Mouse (Mus musculus) bone marrow macrophage, adult 2 months (primary cell): ENCODE measurements at regions not wholly inside any gene's neighbourhood (a gene's known extent, or its start where the extent isn't known, plus 50 kb on each side); places are given as distances from the start of the nearest gene placed in this dataset.

ENCODE experiments used
- H3K27ac ChIP-seq: 2 replicates; pipeline ENCODE4 v1.5.1; 2012; ENCODE audit warnings: low read depth, low read length; ENCODE audit not compliant: insufficient read depth
- H3K4me1 ChIP-seq: 2 replicates; pipeline ENCODE4 v1.6.1; 2012; ENCODE audit warnings: low read length; ENCODE audit not compliant: control insufficient read depth, insufficient read depth
- H3K4me3 ChIP-seq: 2 replicates; pipeline ENCODE4 v1.5.1; 2012; ENCODE audit warnings: mild to moderate bottlenecking, low read length, moderate library complexity; ENCODE audit not compliant: insufficient read depth
- CTCF ChIP-seq: IDR thresholded peaks from 2 replicates; pipeline ENCODE4 v1.5.1; 2012; ENCODE audit warnings: low read depth, mild to moderate bottlenecking, low read length, moderate library complexity
- POLR2A ChIP-seq: IDR thresholded peaks from 2 replicates; pipeline ENCODE4 v1.6.1; 2012; ENCODE audit warnings: mild to moderate bottlenecking, low read depth, low read length, borderline replicate concordance

- no peak overlapping the region for H3K27ac ChIP-seq
- no peak overlapping the region for H3K4me3 ChIP-seq
- TF ChIP-seq POLR2A (no peak), CTCF (no peak)
- no peaks in the 10 kb centered on the region for H3K4me1 ChIP-seq
Observed at GRCm38 (mm10) chr16:76644281-76644680, 270.7 kb upstream of the Nrip1 start.

GRCm38 (mm10) chr16:76643801-76644200 is 270.2 kb upstream of the Nrip1 start:
- Histone ChIP-seq H3K4me3 (no peak overlapping the region), H3K27ac (no peak overlapping the region), H3K4me1 (no peaks in the 10 kb centered on the region)
- TF ChIP-seq POLR2A (no peak), CTCF (no peak)

GRCm38 (mm10) chr16:76635169-76635568 is 261.5 kb upstream of the Nrip1 start:
- TF ChIP-seq CTCF (no peak), POLR2A (no peak)

GRCm38 (mm10) chr16:76634196-76634698 is 260.6 kb upstream of the Nrip1 start:
- H3K4me1 ChIP-seq = no peaks in the 10 kb centered on the region
- TF ChIP-seq CTCF (no peak), POLR2A (no peak)
- H3K4me3 ChIP-seq = no peak overlapping the region
- no peak overlapping the region for H3K27ac ChIP-seq

More at GRCm38 (mm10) chr16:76635169-76635568, 261.5 kb upstream of the Nrip1 start:
- Histone ChIP-seq H3K27ac (no peak overlapping the region), H3K4me3 (no peak overlapping the region), H3K4me1 (no peaks in the 10 kb centered on the region)

GRCm38 (mm10) chr16:76626142-76626541 is 252.5 kb upstream of the Nrip1 start:
- Histone ChIP-seq H3K4me3 (no peak overlapping the region), H3K27ac (no peak overlapping the region), H3K4me1 (no peaks in the 10 kb centered on the region)
- no peak for TF ChIP-seq POLR2A
- no peak for TF ChIP-seq CTCF

- no peak overlapping the region for H3K4me3 ChIP-seq
- no peak overlapping the region for H3K27ac ChIP-seq
- no peaks in the 10 kb centered on the region for H3K4me1 ChIP-seq
- TF ChIP-seq CTCF = no peak
- no peak for TF ChIP-seq POLR2A
Observed at GRCm38 (mm10) chr16:76621715-76622114, 248.1 kb upstream of the Nrip1 start.

- TF ChIP-seq CTCF = no peak
- no peak for TF ChIP-seq POLR2A
- no peak overlapping the region for H3K4me3 ChIP-seq
- no peaks in the 10 kb centered on the region for H3K4me1 ChIP-seq
- H3K27ac ChIP-seq = no peak overlapping the region
Observed at GRCm38 (mm10) chr16:76618295-76618694, 244.7 kb upstream of the Nrip1 start.

GRCm38 (mm10) chr16:76611061-76611460 is 237.4 kb upstream of the Nrip1 start:
- H3K4me3 ChIP-seq = no peak overlapping the region
- H3K27ac ChIP-seq = no peak overlapping the region
- no peaks in the 10 kb centered on the region for H3K4me1 ChIP-seq
- TF ChIP-seq POLR2A (no peak), CTCF (no peak)

GRCm38 (mm10) chr16:76604914-76605313 is 231.3 kb upstream of the Nrip1 start:
- TF ChIP-seq CTCF = no peak
- no peak for TF ChIP-seq POLR2A
- Histone ChIP-seq H3K4me1 (0 out of 2 replicates have a peak, but pooled peaks cover 2% of the 10 kb centered on the region), H3K27ac (no peak overlapping the region), H3K4me3 (no peak overlapping the region)

- Histone ChIP-seq H3K4me3 (peak overlapping the region; percentile 58), H3K27ac (peak overlapping the region; percentile 86), H3K4me1 (0 out of 2 replicates have a peak, but pooled peaks cover 2% of the 10 kb centered on the region)
- TF ChIP-seq CTCF = no peak
- no peak for TF ChIP-seq POLR2A
Observed at GRCm38 (mm10) chr16:76603846-76604258, 230.2 kb upstream of the Nrip1 start.

- H3K4me3 ChIP-seq = no peak overlapping the region
Observed at GRCm38 (mm10) chr16:76603431-76603830, 229.8 kb upstream of the Nrip1 start.

More at GRCm38 (mm10) chr16:76603431-76603830, 229.8 kb upstream of the Nrip1 start:
- peak overlapping the region; percentile 86 for H3K27ac ChIP-seq
- H3K4me1 ChIP-seq = 0 out of 2 replicates have a peak, but pooled peaks cover 2% of the 10 kb centered on the region
- no peak for TF ChIP-seq CTCF
- TF ChIP-seq POLR2A = no peak
